Mouse (Mus musculus) stomach, embryonic 16.5 days (tissue): ENCODE results near the gene Stat3. TPM values are rescaled to one million over a fixed set of nuclear protein-coding genes. Genes with fewer than 3 reads are reported as not detected.

Experiments used
- ATAC-seq: fragments of 200-750 bp; cut with Nextera tagmentation; 2 replicates; pipeline ENCODE4 v1.8.0; 2017; ENCODE audit warnings: moderate number of reproducible peaks, moderate TSS enrichment; ENCODE audit not compliant: insufficient read depth, low FRiP score
- H3K27ac ChIP-seq: fragments of 300-500 bp; sonication (generic); 2 replicates; pipeline ENCODE4 v1.5.1; 2014; ENCODE audit warnings: low read length
- H3K27me3 ChIP-seq: fragments of 300-500 bp; sonication (generic); 2 replicates; pipeline ENCODE4 v1.6.1; 2014; ENCODE audit warnings: low read length, control low read depth, mixed read lengths; ENCODE audit not compliant: control insufficient read depth, insufficient read depth
- H3K36me3 ChIP-seq: fragments of 300-500 bp; sonication (generic); 2 replicates; pipeline ENCODE4 v1.6.1; 2014; ENCODE audit warnings: low read length; ENCODE audit not compliant: control insufficient read depth, insufficient read depth
- H3K4me1 ChIP-seq: fragments of 300-500 bp; sonication (generic); 2 replicates; pipeline ENCODE4 v1.6.1; 2014; ENCODE audit warnings: low read length, control low read depth, mixed read lengths; ENCODE audit not compliant: control insufficient read depth, insufficient read depth
- H3K4me2 ChIP-seq: fragments of 300-500 bp; sonication (generic); 2 replicates; pipeline ENCODE4 v1.6.1; 2014; ENCODE audit warnings: low read depth, low read length, mixed read lengths
- H3K4me3 ChIP-seq: fragments of 300-500 bp; sonication (generic); replicated peaks from 2 replicates; pipeline ENCODE4 v1.5.1; 2014; ENCODE audit warnings: mild to moderate bottlenecking, low read length
- H3K9ac ChIP-seq: fragments of 300-500 bp; sonication (generic); 2 replicates; pipeline ENCODE4 v1.6.1; 2014; ENCODE audit warnings: low read length
- H3K9me3 ChIP-seq: fragments of 300-500 bp; sonication (generic); replicated peaks from 2 replicates; pipeline ENCODE4 v1.6.1; 2016; ENCODE audit warnings: low read length, control low read depth; ENCODE audit not compliant: control insufficient read depth
- WGBS: fragments of 180-500 bp; shearing (Covaris S2); extraction: QIAGEN DNeasy Blood & Tissue Kit; methylation state at CpG from one replicate; pipeline ENCODE4 v1.1.7; 2014; 5-methylcytosine and 5-hydroxymethylcytosine counted together
- polyA plus RNA-seq: library from polyadenylated mRNA; unstranded; fragments of >200 nt; fragmentation: Nextera tagmentation; extraction: Ambion mirVana; gene quantifications from 2 replicates; pipeline ENCODE4 v1.2.1, GENCODE M21; 2015

The Stat3 gene
- polyA plus RNA-seq, 1 experiment from 2014 or later = 47.2 TPM

DNA sequence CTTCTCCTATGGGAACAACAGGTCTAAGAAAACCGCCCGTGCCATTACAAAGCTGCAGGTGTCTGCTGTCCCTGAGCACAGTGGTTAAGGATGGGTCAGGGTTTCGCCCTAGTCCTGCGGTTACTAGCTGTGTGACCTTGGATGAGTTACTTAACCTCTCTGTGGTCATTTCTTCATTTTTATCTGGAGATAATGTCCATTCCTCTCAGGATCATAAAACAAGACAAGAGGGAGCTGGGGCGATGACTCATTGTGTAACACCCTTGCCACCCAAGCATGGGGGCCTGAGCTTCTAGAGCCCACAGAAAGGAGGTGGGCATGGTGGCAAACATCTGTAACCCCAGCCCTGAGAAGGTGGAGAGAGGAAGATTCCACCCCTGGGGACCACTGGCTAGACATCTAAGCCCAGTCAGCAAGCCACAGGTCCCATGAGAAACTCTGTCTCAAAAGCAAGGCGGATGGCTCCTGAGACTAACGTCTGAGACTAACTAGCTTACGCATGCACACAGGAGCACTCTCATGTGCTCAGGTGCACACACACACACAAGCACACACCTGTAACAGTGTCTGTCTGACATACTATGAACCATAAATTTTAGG is 96.2 kb downstream of the Stat3 start:
- H3K27ac ChIP-seq = no peak overlapping the region
- no peak for ATAC-seq
- H3K4me3 ChIP-seq = no peak overlapping the region
- no peaks in the 10 kb centered on the region for H3K27me3 ChIP-seq
- 93% methylated on average over 8 of the region's 8 CpGs for WGBS
- H3K4me1 ChIP-seq = peaks cover 6% of the 10 kb centered on the region
- H3K9me3 ChIP-seq = no peaks in the 10 kb centered on the region
- no peak overlapping the region for H3K9ac ChIP-seq
- no peaks in the 10 kb centered on the region for H3K36me3 ChIP-seq
- H3K4me2 ChIP-seq = no peak overlapping the region

GRCm38 (mm10) chr11:100842025-100842424 is 97.3 kb downstream of the Stat3 start:
- WGBS = 74% methylated on average over 7 of the region's 7 CpGs
- H3K9ac ChIP-seq = no peak overlapping the region
- no peaks in the 10 kb centered on the region for H3K9me3 ChIP-seq
- no peak for ATAC-seq
- no peak overlapping the region for H3K4me2 ChIP-seq
- no peak overlapping the region for H3K27ac ChIP-seq
- no peaks in the 10 kb centered on the region for H3K27me3 ChIP-seq
- peaks cover 3% of the 10 kb centered on the region; the same call in 1 of the 2 replicates for H3K4me1 ChIP-seq
- H3K36me3 ChIP-seq = peaks cover 3% of the 10 kb centered on the region; the same call in 1 of the 2 replicates
- H3K4me3 ChIP-seq = no peak overlapping the region

DNA sequence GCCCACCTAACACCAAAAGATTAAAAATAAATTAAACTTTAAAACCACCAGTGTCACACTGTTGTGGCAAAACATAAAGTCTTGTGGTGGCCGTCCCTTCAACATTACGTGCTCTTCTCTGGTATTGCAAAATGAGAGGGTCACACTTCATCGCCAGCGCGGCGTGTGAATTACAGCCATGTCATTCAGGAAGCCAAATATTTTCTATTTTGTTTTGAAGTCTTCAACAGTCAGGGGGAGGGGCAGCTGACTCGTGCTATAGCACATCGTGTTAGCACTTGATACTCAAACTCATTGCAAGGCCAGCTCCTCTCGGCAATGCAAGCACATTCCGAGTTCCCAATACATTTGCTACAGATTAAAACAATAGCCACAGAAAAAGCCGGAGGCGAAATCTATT is 98.5 kb downstream of the Stat3 start:
- Histone ChIP-seq H3K9ac (no peak overlapping the region), H3K36me3 (peaks cover 3% of the 10 kb centered on the region; the same call in 1 of the 2 replicates), H3K4me3 (no peak overlapping the region), H3K9me3 (no peaks in the 10 kb centered on the region), H3K27ac (no peak overlapping the region), H3K27me3 (no peaks in the 10 kb centered on the region), H3K4me1 (peaks cover 2% of the 10 kb centered on the region; the same call in 1 of the 2 replicates), H3K4me2 (no peak overlapping the region)
- no peak for ATAC-seq
- WGBS = 72% methylated on average over 12 of the region's 12 CpGs

DNA sequence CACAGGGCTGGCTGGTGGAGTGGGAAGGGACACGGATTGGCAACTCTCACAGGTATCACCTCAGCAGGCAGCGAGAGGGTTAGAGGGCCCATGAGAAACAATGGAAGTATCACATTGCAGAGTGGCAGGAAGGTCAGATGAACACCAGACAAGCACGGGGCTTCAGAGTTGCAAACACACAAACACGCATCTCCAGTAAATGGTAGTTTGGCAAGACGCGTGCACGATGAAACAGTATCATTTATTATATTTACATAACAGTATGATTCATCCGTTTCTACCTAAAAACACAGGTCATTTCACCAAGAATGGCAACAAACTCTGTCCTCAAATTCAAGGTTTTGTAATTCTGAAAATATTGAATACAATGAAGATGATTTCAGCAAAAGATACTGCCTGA is 99.8 kb downstream of the Stat3 start:
- 62% methylated on average over 8 of the region's 8 CpGs for WGBS
- Histone ChIP-seq H3K4me1 (no peaks in the 10 kb centered on the region), H3K9me3 (no peaks in the 10 kb centered on the region), H3K27ac (no peak overlapping the region), H3K4me2 (no peak overlapping the region), H3K27me3 (no peaks in the 10 kb centered on the region), H3K36me3 (peaks cover 3% of the 10 kb centered on the region; the same call in 1 of the 2 replicates), H3K4me3 (no peak overlapping the region), H3K9ac (no peak overlapping the region)
- no peak for ATAC-seq

DNA sequence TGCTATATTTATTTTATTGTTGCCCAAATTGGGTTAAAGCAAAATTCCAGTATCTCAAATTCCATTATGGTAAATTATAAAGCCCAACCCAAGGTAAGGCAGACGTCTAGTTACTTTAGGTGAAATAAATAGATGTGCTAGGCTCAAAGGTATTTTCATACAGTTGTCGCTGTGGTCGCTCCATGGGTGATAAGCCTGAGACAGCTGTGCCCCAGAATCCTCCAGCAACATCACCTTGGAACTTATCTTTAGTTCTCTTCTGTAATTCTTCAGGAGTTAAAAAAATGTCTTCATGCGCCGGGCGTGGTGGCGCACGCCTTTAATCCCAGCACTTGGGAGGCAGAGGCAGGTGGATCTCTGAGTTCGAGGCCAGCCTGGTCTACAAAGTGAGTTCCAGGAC is 100.4 kb downstream of the Stat3 start:
- ATAC-seq = no peak
- Histone ChIP-seq H3K4me2 (no peak overlapping the region), H3K4me3 (no peak overlapping the region), H3K9me3 (no peaks in the 10 kb centered on the region), H3K36me3 (peaks cover 3% of the 10 kb centered on the region; the same call in 1 of the 2 replicates), H3K4me1 (no peaks in the 10 kb centered on the region), H3K9ac (no peak overlapping the region), H3K27me3 (no peaks in the 10 kb centered on the region), H3K27ac (no peak overlapping the region)
- WGBS = 87% methylated on average over 9 of the region's 9 CpGs

DNA sequence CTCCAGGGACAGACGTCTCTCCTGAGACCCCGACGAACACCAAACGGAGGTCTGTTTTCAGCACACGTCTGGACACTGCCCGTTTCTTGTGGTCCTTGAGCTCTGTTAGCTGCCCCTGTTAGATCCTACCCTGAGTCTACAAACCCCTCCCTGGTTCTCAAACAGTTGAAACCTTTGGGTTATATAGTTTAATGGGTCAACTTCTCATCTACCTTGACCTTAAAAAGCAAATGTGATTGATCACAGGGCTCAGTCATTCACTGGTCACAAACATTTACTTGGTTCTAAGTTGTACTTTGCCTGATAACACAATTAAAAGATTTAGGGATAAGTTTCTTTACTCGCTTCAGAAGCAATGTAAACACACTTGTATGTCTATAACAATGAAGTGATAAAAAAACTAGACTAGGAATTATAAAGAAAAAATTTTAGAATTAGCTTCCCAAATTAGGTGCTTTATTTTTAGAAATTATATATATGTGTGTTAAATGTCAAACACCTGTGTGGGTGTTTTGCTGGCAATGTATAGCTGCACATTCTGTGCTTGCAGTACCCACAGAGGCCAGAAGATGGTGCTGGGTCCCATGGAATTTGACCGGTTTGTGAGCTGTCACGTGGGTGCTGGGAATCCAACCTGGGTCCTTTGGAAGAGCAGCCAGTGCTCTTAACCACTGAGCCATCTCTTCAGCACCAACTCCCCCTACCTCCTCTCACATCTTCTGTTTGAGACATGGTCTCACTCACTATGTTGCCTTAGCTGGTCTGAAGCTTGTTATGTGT is 102.2 kb downstream of the Stat3 start:
- Histone ChIP-seq H3K4me2 (0 out of 2 replicates have a peak overlapping the region, but pooled peaks have one; percentile 5), H3K4me3 (no peak overlapping the region), H3K27ac (no peak overlapping the region), H3K9me3 (no peaks in the 10 kb centered on the region), H3K27me3 (no peaks in the 10 kb centered on the region), H3K9ac (no peak overlapping the region), H3K4me1 (no peaks in the 10 kb centered on the region), H3K36me3 (peaks cover 3% of the 10 kb centered on the region; the same call in 1 of the 2 replicates)
- 65% methylated on average over 9 of the region's 9 CpGs for WGBS
- ATAC-seq = no peak; the same call in 1 of the 2 replicates

Other genes starting within 250 kb of the Stat3 start
- 0.19 and 0.27 TPM in 2 replicates for gene Zfp385c, start 247.1 kb downstream of the Stat3 start, polyA plus RNA-seq
- gene Dhx58, start 235.3 kb downstream of the Stat3 start, polyA plus RNA-seq = 2.8 and 3.6 TPM in 2 replicates
- gene Kat2a, start 227.1 kb downstream of the Stat3 start, polyA plus RNA-seq = 40.6 and 41.5 TPM in 2 replicates
- 0.36 TPM in 1 of 2 replicates, not detected in the other for gene Hspb9, start 225.7 kb downstream of the Stat3 start, polyA plus RNA-seq
- 33.2 and 33.9 TPM in 2 replicates for gene Rab5c, start 201.3 kb downstream of the Stat3 start, polyA plus RNA-seq
- 0.14 and 0.22 TPM in 2 replicates for gene Kcnh4, start 179.6 kb downstream of the Stat3 start, polyA plus RNA-seq
- gene Hcrt, start 176.6 kb downstream of the Stat3 start, polyA plus RNA-seq = not detected in 2 replicates
- 6.5 and 7.2 TPM in 2 replicates for gene Ghdc, start 168.6 kb downstream of the Stat3 start, polyA plus RNA-seq
- 26.2 and 27.4 TPM in 2 replicates for gene Stat5b, start 88.8 kb downstream of the Stat3 start, polyA plus RNA-seq
- gene Stat5a, start 80.2 kb downstream of the Stat3 start, polyA plus RNA-seq = 12.0 and 14.0 TPM in 2 replicates
- 381 and 403 TPM in 2 replicates for gene Cavin1, start 31.3 kb upstream of the Stat3 start, polyA plus RNA-seq
- 47.8 and 50.5 TPM in 2 replicates for gene Atp6v0a1, start 69.9 kb upstream of the Stat3 start, polyA plus RNA-seq
- gene Naglu, start 130.5 kb upstream of the Stat3 start, polyA plus RNA-seq = 17.0 and 17.2 TPM in 2 replicates
- 0.30 TPM in 1 of 2 replicates, not detected in the other for gene Hsd17b1, start 138.9 kb upstream of the Stat3 start, polyA plus RNA-seq
- gene Coasy, start 143.0 kb upstream of the Stat3 start, polyA plus RNA-seq = 38.9 and 41.8 TPM in 2 replicates
- 57.4 and 60.5 TPM in 2 replicates for gene Mlx, start 147.7 kb upstream of the Stat3 start, polyA plus RNA-seq
- 21.4 and 23.4 TPM in 2 replicates for gene Psmc3ip, start 155.9 kb upstream of the Stat3 start, polyA plus RNA-seq
- 18.7 and 20.1 TPM in 2 replicates for gene Retreg3, start 180.4 kb upstream of the Stat3 start, polyA plus RNA-seq
- 63.0 and 63.5 TPM in 2 replicates for gene Tubg1, start 180.4 kb upstream of the Stat3 start, polyA plus RNA-seq
- 3.9 and 4.6 TPM in 2 replicates for gene Tubg2, start 216.4 kb upstream of the Stat3 start, polyA plus RNA-seq
- 2.3 and 2.6 TPM in 2 replicates for gene Cntnap1, start 231.0 kb upstream of the Stat3 start, polyA plus RNA-seq
- 17.6 and 18.7 TPM in 2 replicates for gene Plekhh3, start 231.8 kb upstream of the Stat3 start, polyA plus RNA-seq
- 0.26 and 0.43 TPM in 2 replicates for gene Ccr10, start 235.9 kb upstream of the Stat3 start, polyA plus RNA-seq